Mouse (Mus musculus) CD8-positive naive resting alpha-beta T cell, adult 57 days (primary cell): Measurements from ENCODE around the gene Spata4. TPM values are rescaled to one million over a fixed set of nuclear protein-coding genes. Genes with fewer than 3 reads are reported as not detected.

Experiments used
- total RNA-seq: library from RNA; stranded (reverse); gene quantifications from one replicate; pipeline ENCODE4 v1.2.4, GENCODE M21; 2023

Spata4 gene
- not detected for total RNA-seq

DNA sequence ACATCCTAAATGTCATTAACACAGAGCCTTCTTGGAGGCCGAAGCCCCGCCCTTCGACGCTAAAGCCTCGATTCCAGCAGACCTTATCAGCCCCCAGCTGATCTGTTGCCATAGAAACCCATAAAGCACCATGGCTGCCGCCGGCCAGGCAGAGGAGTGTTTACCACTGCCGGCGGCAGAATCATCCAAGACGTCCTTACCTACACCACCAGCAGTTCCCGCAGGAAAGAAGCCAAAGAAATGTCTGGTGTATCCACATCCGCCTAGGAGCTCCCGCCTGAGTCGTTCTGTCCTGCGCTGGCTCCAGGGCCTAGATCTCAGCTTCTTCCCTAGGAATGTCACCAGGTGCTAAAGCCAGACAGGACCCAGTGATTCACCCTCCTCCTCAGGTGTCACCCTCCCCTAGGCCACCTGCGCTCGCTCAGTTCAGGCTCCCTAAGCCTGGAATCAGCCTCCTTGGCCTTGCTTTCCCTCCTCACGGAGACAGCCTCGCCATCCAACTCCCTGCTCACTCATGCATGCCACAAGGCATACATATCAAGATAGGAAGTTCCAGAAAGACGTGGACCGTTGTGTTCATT, at the start of gene Spata4:
Gene Spata4 (plus strand): TSS at position 111 of the 581 bp plus-strand sequence.

Other genes with a start within 250 kb of the Spata4 start
- gene Asb5, start 71.2 kb upstream of the Spata4 start, total RNA-seq = not detected
- 36.5 TPM for gene Spcs3, start 70.8 kb upstream of the Spata4 start, total RNA-seq